Mouse (Mus musculus) embryonic stem cell, embryonic (primary cell): ENCODE results near the gene Plch2.

Experiments used
- CTCF ChIA-PET, 4 experiments: fragments of 300-600 bp in 2 of 4; fragments of 350-600 bp in 2 of 4; sonication (Branson Sonifier 250); formaldehyde crosslinking; loops; one replicate each; lab custom pipeline; 2022; ENCODE audit warnings: inconsistent platforms in 2 of 4; lab: Charles Lee
- POLR2A ChIA-PET, 4 experiments: fragments of 300-600 bp in 2 of 4; fragments of 350-600 bp in 2 of 4; sonication (Branson Sonifier 250); formaldehyde crosslinking; loops; one replicate each; lab custom pipeline; 2022; ENCODE audit warnings: antibody characterized with exemption in 4 of 4, inconsistent platforms in 1 of 4; lab: Charles Lee

Plch2 gene

DNA sequence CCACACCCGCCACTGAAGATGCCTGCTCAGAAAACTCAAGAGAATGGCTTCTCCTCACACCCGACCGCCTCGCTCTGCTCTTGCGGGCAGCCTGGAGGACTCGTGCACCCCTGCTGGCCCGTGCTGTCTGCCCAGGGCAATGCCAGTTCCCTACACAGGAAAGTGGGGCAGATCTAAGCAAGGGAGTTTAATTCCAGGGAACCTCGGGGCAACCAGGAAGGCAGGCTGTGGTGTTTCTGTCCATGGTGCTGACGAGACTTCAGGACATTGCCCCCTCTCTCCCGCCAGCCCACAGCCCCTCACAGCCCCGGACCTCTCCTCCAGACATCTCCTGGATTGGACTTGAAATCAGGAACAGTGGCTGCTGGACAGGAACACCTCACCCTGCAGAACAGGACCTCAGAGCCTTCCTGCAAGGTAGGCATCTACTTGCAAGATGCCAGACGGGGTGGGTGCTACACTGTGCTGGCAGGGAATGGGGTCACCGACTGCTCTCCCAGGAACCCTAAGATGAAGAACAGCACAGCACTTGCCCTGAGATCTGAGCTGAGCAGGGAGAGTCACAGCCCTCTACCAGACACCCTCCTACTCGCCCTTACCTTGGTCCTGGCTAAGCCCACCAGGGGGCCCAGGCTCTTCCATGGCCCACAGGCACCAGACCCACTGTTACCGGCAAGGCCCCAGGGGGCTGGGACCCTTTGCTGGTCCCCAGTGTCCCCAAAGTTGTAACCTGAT lies 37.8 kb downstream of the Plch2 start:
- POLR2A ChIA-PET, result interaction anchor here in 1 of 4 experiments (0.9 to 1.1 kb wide), 3 partner anchors 10 to 141 kb away, joined by 3 read pairs; no protein-coding TSS in a partner anchor
- CTCF ChIA-PET, result interaction anchor here in 3 of 4 experiments (0.6 to 2.0 kb wide), 6 partner anchors 36 to 562 kb away, joined by 3 to 5 read pairs (median 4); partner anchors contain the start of gene Pex10 (in 1 of the 3)

DNA sequence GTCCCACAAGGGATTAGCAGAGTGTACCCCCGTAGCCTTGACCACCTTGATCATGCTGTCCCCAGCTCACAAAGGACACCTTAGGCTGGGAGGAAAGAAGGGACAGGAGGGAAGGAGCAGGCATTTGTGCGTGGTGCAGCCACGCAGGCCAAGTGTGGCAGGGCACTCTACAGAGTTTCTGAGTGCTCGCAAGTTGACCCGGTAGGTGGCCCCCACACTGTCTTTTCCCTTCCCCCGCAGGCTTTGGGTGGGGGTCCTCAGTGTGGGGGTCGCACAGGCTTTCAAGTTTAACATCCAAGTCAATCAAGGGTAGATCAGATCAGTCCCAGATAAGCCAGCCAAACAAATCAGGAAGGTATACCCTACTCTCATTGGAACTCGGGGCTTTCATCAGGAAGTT lies 38.5 kb downstream of the Plch2 start:
- CTCF ChIA-PET, result interaction anchor here in 3 of 4 experiments (1.2 to 2.0 kb wide), 4 partner anchors 37 to 77 kb away, joined by 3 to 5 read pairs (median 4); partner anchors contain the start of gene Pex10 (in 1 of the 3)
- POLR2A ChIA-PET, result interaction anchor here in 1 of 4 experiments (0.6 to 1.0 kb wide), 2 partner anchors 27 to 35 kb away, joined by 3 to 6 read pairs; no protein-coding TSS in a partner anchor

DNA sequence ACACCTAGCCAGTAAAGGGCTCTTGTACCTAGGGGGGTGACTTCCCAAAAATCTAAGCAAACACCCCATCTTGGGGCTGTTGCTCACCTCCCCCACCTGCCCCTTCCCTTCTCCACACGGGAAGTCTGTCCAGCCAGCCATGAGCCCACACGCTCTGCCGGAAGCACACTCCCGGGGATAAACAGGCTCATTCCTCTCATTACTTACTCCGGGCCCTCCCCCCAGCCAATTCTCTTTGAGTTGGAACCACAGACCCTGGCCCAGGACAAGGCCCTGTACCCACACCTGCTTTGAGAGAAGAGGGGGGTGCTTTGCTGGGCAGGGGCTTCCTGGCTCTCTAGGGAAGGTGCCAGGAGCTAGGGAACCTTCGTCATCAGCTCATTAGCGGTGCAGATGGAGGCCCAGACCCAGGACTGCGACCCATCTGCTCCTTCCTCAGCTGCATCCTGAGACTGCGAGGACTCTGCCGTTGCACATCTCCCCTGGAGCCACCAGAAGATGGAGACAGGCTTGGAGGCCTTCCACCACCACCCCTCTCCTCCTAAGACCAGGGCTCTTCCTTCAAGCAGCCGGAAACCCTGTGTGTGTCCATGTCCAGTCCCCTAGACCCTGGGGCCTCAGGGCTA lies 39.2 kb downstream of the Plch2 start:
- CTCF ChIA-PET, result interaction anchor here in 3 of 4 experiments (1.2 to 2.0 kb wide), 4 partner anchors 37 to 77 kb away, joined by 3 to 5 read pairs (median 4); partner anchors contain the start of gene Pex10 (in 1 of the 3)

DNA sequence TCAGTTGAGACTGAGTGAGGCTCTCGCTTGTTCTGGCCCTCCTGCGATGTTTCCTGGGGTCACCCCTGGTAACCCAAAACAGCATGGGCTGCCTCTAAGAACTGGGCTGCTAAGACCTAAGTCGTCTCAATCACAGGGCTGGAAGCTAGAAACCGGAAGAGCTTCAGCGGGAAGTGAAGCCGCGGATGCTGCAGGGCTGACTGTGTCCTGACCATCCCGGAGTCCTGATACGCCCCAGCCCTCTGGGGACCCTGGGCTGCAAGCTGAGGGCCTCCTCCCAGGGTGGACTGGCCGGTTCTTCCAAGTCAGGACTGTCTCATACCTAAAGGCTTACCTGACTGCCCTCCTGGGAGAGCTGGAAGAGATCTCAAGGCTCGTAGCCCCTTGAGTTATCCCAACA lies 39.8 kb downstream of the Plch2 start:
- CTCF ChIA-PET, result interaction anchor here in 1 of 4 experiments (1.2 to 2.0 kb wide), 2 partner anchors 38 to 49 kb away, joined by 3 to 5 read pairs; partner anchors contain the start of gene Pex10
- POLR2A ChIA-PET, result interaction anchor here in 1 of 4 experiments (0.6 kb wide), 1 partner anchor 38 kb away, joined by 3 read pairs; no protein-coding TSS in a partner anchor

More for the DNA sequence above, 39.2 kb downstream of the Plch2 start:
- POLR2A ChIA-PET, result interaction anchor here in 1 of 4 experiments (0.6 kb wide), 2 partner anchors 35 to 37 kb away, joined by 3 to 6 read pairs; no protein-coding TSS in a partner anchor

DNA sequence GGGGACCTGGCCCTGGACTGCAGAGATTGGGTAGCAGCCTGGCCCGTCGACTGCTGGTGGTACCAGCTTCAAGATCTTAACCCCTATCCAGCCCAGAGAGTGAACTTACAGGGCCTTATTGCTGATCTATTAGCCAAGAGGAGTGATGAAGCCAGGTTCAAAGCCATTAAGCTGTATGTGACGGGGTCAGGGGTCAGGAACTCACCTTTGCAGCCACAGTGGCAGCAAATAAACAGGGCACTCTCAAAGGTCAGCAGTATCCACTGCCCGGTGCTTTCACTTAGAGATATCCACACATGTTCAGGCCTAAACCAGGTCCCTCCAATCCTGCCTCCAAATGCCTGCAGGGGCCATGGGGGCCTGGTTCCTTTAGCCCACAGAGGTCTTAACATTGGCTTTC lies 41.0 kb downstream of the Plch2 start:
- ChIA-PET POLR2A (no interaction called here), CTCF (interaction anchor here in 3 of 4 experiments (0.6 to 1.5 kb wide), 4 partner anchors 9 to 218 kb away, joined by 3 to 8 read pairs (median 4); no protein-coding TSS in a partner anchor)

DNA sequence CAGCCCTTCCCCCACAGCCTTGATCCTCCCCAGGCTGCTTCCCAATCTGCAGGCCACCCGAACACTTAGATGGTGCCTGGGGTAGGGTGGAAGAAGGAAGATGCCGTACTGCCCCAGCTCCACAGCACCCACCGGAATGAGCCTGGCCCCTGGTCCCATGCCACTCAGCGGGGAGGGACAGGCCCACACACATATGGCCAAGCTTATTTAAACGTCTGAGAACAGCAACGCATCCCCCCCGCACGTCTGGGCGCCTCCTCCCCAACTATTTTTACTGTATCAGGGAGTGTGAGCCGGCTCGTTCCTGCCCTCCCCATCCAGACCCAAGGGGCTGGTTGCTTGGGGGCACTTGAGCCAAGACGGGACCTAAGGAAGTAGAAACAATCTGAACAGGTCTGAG lies 41.8 kb downstream of the Plch2 start:
- ChIA-PET POLR2A (no interaction called here), CTCF (interaction anchor here (0.5 to 4.0 kb wide), 11 partner anchors 9 to 268 kb away, joined by 3 to 15 read pairs (median 3); partner anchors contain the start of gene Faap20 (in 1 of the 4))

DNA sequence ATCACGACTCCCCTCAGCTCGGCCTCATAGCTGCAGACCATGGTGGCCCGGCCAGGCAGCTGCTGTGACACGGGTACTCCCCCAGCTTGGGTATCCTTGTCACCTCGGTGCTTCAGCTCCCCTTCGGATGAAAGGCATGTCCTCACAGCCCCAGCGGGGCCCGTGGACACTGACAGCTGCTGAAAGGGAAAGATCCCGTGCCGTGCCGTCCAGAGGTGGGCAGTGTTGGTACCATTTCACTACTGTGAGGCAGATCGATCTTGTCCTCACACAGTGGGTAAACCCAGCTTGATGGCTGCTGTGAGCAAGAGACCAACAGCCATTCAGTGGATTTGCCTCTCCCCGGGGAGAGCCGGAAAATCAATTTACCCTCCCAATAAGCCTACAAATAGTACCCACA lies 42.3 kb downstream of the Plch2 start:
- CTCF ChIA-PET, result interaction anchor here (0.7 to 4.0 kb wide), 16 partner anchors 13 to 235 kb away, joined by 3 to 15 read pairs (median 4); partner anchors contain the start of genes Faap20 (in 1 of the 4) and Pex10 (in 1 of the 4)
- POLR2A ChIA-PET, result interaction anchor here in 1 of 4 experiments (1.4 kb wide), 1 partner anchor 137 kb away, joined by 5 read pairs; no protein-coding TSS in a partner anchor

DNA sequence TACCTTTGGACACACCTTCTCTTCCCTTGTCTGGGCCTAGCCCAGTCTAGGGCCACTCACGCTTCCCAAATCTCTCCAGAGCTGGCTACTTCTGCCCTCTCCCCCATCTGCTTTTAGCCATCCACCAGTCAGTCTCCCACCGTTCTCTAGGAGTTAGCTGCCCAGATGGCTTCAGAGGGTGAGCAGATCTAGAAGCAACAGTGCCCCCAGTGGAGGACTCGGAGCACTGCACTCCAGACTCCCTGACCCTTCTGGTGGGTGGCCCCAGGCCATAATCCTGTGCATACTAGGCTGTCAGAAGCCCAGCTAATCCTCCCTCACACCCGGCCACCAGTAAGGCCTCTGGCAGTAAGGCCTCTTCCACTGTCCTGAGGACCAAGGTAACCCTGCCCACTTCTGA lies 43.8 kb downstream of the Plch2 start:
- CTCF ChIA-PET, result interaction anchor here (0.5 to 4.0 kb wide), 54 partner anchors 9 to 255 kb away, joined by 3 to 15 read pairs (median 4); partner anchors contain the start of genes Pex10 (in 2 of the 4), Plch2 (in 2 of the 4) and Ttc34 (in 2 of the 4)
- POLR2A ChIA-PET, result interaction anchor here in 2 of 4 experiments (0.8 to 1.6 kb wide), 8 partner anchors 9 to 221 kb away, joined by 3 to 5 read pairs (median 3); partner anchors contain the start of gene Pex10 (in 1 of the 2)

DNA sequence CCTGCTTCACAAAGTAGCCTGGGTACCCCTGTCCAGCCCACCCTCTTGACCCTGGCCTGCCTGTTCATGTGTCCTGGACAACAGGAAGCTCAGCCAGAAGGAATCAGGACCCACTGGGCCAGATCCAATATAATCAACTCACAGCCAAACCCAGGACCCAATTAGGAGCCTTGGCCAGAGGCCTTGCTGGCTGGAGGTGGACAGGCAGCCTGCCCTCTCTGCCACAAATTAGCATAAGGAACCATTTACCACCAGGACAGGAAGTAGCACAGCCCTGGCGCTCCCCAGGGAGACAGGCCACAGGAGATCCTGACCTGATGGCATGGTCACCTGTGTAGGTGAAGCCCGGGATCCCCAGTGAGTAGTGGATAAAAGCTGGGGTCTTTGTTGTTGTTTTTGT lies 44.5 kb downstream of the Plch2 start:
- CTCF ChIA-PET, result interaction anchor here (0.5 to 4.0 kb wide), 36 partner anchors 9 to 234 kb away, joined by 3 to 15 read pairs (median 4); partner anchors contain the start of gene Plch2 (in 1 of the 4)

DNA sequence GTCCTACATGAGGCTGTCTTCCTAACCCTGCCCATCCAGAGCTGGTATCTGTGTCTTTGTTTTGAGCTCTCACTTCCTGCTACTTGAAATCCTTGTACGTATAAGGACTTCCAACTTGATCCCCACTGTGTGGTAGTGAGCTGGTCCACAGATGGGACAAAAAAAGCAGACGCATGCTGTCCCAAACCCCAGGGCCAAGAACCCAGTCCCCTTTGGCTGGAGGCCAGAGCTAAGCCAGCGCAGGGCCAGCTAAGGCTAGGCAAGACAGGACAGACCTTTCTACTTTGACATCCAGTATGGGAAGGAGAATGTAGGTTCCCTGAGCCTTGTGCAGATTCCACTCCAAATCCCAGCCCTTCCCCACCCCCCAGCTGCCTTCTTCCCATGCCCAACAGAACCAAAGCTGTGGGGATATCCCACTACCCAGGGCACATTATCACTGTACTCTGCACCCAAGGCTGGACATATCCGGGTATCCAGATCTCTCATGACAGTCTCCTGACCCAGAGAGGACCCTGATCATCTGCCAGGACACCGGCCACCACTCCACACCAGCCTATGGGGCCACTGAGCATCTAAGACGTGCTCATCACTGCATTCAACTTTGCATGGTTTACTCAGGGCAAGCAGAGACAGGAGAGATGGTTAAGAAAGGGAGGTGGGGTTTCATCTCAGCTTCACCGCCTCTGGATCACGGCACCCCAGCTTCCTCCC lies 45.1 kb downstream of the Plch2 start:
- CTCF ChIA-PET, result interaction anchor here (0.6 to 4.0 kb wide), 15 partner anchors 9 to 233 kb away, joined by 3 to 15 read pairs (median 3); partner anchors contain the start of gene Plch2 (in 1 of the 4)
- POLR2A ChIA-PET, result interaction anchor here in 1 of 4 experiments (1.4 kb wide), 1 partner anchor 13 kb away, joined by 3 read pairs; no protein-coding TSS in a partner anchor

More for the DNA sequence above, 44.5 kb downstream of the Plch2 start:
- POLR2A ChIA-PET, result interaction anchor here in 1 of 4 experiments (1.0 to 1.6 kb wide), 3 partner anchors 10 to 134 kb away, joined by 3 to 4 read pairs (median 3); no protein-coding TSS in a partner anchor

DNA sequence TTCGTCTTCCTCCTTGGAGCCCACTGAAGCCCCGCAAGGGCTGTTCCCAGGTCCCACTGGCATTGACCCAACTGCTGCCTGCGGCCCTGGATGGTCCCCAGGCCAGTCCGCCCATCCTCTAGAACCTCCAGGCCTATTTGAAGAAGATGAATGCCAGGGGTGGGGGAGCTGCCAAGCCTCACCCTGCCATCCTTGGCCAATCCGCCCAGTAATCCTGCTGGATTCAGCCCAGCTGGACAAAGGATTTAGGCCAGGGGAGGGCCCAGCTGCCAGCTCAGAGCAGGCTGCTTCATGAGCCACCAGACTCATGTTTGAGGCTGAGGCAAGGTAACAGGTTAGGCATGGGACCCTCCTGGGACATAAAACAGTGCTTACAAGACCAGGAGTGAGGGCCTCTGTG lies 45.7 kb downstream of the Plch2 start:
- ChIA-PET POLR2A (interaction anchor here in 1 of 4 experiments (1.1 to 1.4 kb wide), 2 partner anchors 13 to 88 kb away, joined by 3 read pairs; no protein-coding TSS in a partner anchor), CTCF (interaction anchor here in 2 of 4 experiments (1.0 to 2.5 kb wide), 4 partner anchors 25 to 86 kb away, joined by 3 to 9 read pairs (median 3); no protein-coding TSS in a partner anchor)

DNA sequence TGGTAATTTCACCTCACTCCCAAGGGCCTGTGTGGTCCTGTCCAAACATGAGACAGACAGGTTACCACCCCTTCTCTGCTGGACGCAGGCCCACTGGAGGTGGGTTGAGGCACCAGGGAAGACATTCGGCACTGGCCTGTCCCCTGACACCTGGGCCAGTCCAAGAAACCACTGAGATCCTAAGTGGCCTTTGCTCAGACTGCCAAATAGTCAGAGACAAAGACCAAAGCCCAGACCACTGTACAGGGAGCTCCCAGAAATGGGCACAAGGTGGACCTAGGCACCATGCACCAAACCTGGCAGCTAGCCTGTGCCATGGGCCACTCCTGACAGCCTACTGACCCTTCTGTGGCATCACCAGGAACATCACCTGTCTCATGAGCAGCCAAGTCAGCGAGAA lies 47.4 kb downstream of the Plch2 start:
- ChIA-PET POLR2A (interaction anchor here in 1 of 4 experiments (0.5 kb wide), 1 partner anchor 358 kb away, joined by 3 read pairs; no protein-coding TSS in a partner anchor), CTCF (interaction anchor here in 2 of 4 experiments (1.0 to 1.5 kb wide), 3 partner anchors 23 to 45 kb away, joined by 3 to 4 read pairs (median 3); no protein-coding TSS in a partner anchor)

DNA sequence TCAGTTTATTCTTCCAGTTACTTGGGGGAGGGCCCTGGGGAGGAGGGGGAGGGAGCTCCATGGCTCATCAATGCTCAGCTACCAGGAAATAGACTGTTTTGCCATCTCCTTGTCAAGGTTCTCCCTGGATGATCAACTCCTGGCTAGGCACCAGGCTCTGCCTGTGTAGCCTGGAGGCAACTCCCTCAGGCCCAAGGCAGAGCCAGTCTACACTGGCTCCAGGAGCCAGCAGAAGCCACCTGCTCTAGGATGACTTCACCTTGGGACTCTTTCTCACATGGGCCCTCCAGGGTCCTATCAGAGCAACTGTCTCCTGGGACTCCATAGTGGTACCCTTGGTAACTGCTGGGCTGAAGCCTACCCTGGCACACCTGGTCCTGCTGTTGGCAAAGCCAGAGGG lies 48.5 kb downstream of the Plch2 start:
- POLR2A ChIA-PET, result no interaction called here
- CTCF ChIA-PET, result interaction anchor here in 2 of 4 experiments (0.8 to 1.6 kb wide), 3 partner anchors 22 kb away, joined by 4 read pairs; no protein-coding TSS in a partner anchor

DNA sequence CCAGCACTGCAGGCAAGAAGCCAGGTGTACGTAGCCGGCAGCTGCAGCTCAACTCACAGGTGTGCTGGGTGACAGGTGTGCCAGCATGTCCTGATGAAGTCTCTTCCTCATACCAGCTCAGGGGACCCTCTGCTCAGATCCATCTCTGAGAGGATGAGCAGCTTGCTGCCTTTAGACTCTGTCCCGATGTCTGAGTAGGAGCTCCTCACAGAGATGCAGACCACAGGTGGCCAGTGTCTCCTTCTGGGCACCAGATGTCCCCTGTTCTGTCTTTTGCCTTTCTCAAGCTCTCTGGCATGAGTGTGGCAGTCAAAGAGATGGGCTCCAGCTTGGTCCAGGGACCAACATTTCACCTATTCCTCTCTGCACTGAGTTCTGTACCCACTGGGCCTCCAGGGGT lies 48.9 kb downstream of the Plch2 start:
- ChIA-PET POLR2A (no interaction called here), CTCF (interaction anchor here in 3 of 4 experiments (0.6 to 1.6 kb wide), 4 partner anchors 22 to 511 kb away, joined by 4 to 7 read pairs (median 4); no protein-coding TSS in a partner anchor)

DNA sequence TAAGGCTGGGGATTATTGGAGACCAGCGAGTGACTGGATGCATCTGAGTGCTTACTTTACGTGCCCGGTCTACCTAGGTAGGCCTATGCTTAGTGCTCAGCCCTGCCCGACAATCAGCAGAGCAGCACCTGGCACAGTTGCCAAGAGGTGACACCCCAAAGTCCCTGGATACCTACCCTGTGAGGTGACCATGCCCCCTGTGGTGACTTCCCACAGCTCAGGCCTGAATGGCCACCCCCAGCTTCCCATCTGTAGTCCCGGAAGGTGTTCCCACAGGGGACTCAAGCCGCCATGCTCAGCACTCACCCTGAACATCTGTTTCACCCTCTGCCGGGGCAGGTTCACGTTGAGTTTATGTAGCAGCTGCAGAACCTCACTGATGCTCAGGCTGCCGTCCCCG lies 50.3 kb downstream of the Plch2 start:
- ChIA-PET CTCF (interaction anchor here in 2 of 4 experiments (0.6 to 1.2 kb wide), 2 partner anchors 9 to 174 kb away, joined by 3 read pairs; no protein-coding TSS in a partner anchor), POLR2A (interaction anchor here in 1 of 4 experiments (0.9 kb wide), 1 partner anchor 12 kb away, joined by 3 read pairs; no protein-coding TSS in a partner anchor)

DNA sequence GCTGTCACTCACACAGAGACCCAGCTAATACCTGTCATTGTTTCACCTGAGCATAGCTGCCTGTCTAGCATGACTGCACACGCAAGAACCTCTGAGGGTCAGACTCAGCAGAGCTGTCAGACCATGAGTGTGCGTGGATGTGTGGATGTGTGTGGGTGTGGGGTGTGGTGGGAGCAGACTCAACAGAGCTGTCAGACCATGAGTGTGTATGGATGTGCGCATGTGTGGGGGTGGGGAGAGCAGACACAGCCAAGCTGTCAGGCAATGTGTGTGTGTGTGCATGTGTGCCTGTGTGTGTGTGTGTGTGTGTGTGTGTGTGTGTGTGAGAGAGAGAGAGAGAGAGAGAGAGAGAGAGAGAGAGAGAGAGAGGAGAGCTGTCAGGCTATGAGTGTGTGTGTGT lies 51.3 kb downstream of the Plch2 start:
- ChIA-PET POLR2A (interaction anchor here in 2 of 4 experiments (0.9 to 1.1 kb wide), 3 partner anchors 11 to 47 kb away, joined by 3 read pairs; no protein-coding TSS in a partner anchor), CTCF (interaction anchor here in 2 of 4 experiments (0.6 to 2.4 kb wide), 3 partner anchors 19 to 52 kb away, joined by 3 to 6 read pairs (median 3); no protein-coding TSS in a partner anchor)
